Mouse (Mus musculus) midbrain, embryonic 10.5 days (tissue): ENCODE results near the gene Celf2. TPM values are rescaled to one million over a fixed set of nuclear protein-coding genes. Genes with fewer than 3 reads are reported as not detected.
"Not testable (repeated sequence)": the region's sequence is repeated elsewhere in the genome, so short reads cannot be mapped to it uniquely, and the experiment has no call there.

Experiments used
- DNase-seq: peaks from one replicate; pipeline ENCODE4 v3.0.0-alpha.2; 2017; ENCODE audit warnings: low spot score
- H3K27ac ChIP-seq: fragments of 300-500 bp; sonication (generic); replicated peaks from 2 replicates; pipeline ENCODE4 v1.5.1; 2016; ENCODE audit warnings: mild to moderate bottlenecking
- H3K27me3 ChIP-seq: fragments of 300-500 bp; sonication (generic); 2 replicates; pipeline ENCODE4 v1.6.1; 2016; ENCODE audit warnings: low read depth, mild to moderate bottlenecking; ENCODE audit not compliant: poor library complexity, severe bottlenecking
- H3K36me3 ChIP-seq: fragments of 300-500 bp; sonication (generic); 2 replicates; pipeline ENCODE4 v1.6.1; 2016; ENCODE audit warnings: mild to moderate bottlenecking, moderate library complexity
- H3K4me1 ChIP-seq: fragments of 300-500 bp; sonication (generic); 2 replicates; pipeline ENCODE4 v1.6.1; 2016
- H3K4me3 ChIP-seq: fragments of 300-500 bp; sonication (generic); 2 replicates; pipeline ENCODE4 v1.5.1; 2016; ENCODE audit warnings: mild to moderate bottlenecking, moderate library complexity
- H3K9me3 ChIP-seq: fragments of 300-500 bp; sonication (generic); replicated peaks from 2 replicates; pipeline ENCODE4 v1.6.1; 2016; ENCODE audit warnings: mild to moderate bottlenecking
- WGBS: fragments of 180-500 bp; shearing (Covaris S2); methylation state at CpG from one replicate; pipeline ENCODE4 v1.1.7; 2016; 5-methylcytosine and 5-hydroxymethylcytosine counted together
- polyA plus RNA-seq: library from polyadenylated mRNA; unstranded; fragments of >200 nt; fragmentation: Nextera tagmentation; extraction: Ambion mirVana; gene quantifications from 2 replicates; pipeline ENCODE4 v1.2.1, GENCODE M21; 2016

The Celf2 gene
- polyA plus RNA-seq, 1 experiment from 2014 or later, result 63.6 TPM

- Histone ChIP-seq H3K27me3 (peaks cover 15% of the 10 kb centered on the region), H3K4me1 (peaks cover 47% of the 10 kb centered on the region), H3K4me3 (peak overlapping the region; percentile 28), H3K27ac (peak overlapping the region; percentile 76), H3K36me3 (no peaks in the 10 kb centered on the region), H3K9me3 (no peaks in the 10 kb centered on the region)
- peak; percentile 59 for DNase-seq
- WGBS, result 24% methylated on average over 2 of the region's 2 CpGs
These were observed 199.1 kb downstream of the Celf2 start for GRCm38 (mm10) chr2:7310129-7310839.

GRCm38 (mm10) chr2:7309324-7309723 is 200.0 kb downstream of the Celf2 start:
- WGBS, result 49% methylated on average over 1 of the region's 1 CpGs
- Histone ChIP-seq H3K9me3 (no peaks in the 10 kb centered on the region), H3K4me3 (no peak overlapping the region), H3K36me3 (no peaks in the 10 kb centered on the region), H3K27ac (peak overlapping the region; percentile 76), H3K4me1 (peaks cover 47% of the 10 kb centered on the region), H3K27me3 (peaks cover 15% of the 10 kb centered on the region)
- DNase-seq, result no peak

GRCm38 (mm10) chr2:7308731-7309130 is 200.6 kb downstream of the Celf2 start:
- Histone ChIP-seq H3K9me3 (no peaks in the 10 kb centered on the region), H3K4me1 (peaks cover 47% of the 10 kb centered on the region), H3K36me3 (no peaks in the 10 kb centered on the region), H3K27me3 (peaks cover 14% of the 10 kb centered on the region), H3K27ac (peak overlapping the region; percentile 76; the same call in 1 of the 2 replicates), H3K4me3 (no peak overlapping the region)
- 64% methylated on average over 1 of the region's 1 CpGs for WGBS
- no peak for DNase-seq

- H3K27ac ChIP-seq, result no peak overlapping the region
- H3K4me1 ChIP-seq, result peaks cover 4% of the 10 kb centered on the region; the same call in 1 of the 2 replicates
- H3K4me3 ChIP-seq, result no peak overlapping the region
- H3K9me3 ChIP-seq, result no peaks in the 10 kb centered on the region
- 85% methylated on average over 3 of the region's 3 CpGs for WGBS
- no peak for DNase-seq
- H3K27me3 ChIP-seq, result no peaks in the 10 kb centered on the region
- no peaks in the 10 kb centered on the region for H3K36me3 ChIP-seq
These were observed 221.9 kb downstream of the Celf2 start for GRCm38 (mm10) chr2:7287434-7287833.

GRCm38 (mm10) chr2:7273214-7273613 is 236.1 kb downstream of the Celf2 start:
- Histone ChIP-seq H3K36me3 (no peaks in the 10 kb centered on the region), H3K4me1 (no peaks in the 10 kb centered on the region), H3K27me3 (no peaks in the 10 kb centered on the region), H3K4me3 (no peak overlapping the region), H3K9me3 (no peaks in the 10 kb centered on the region), H3K27ac (no peak overlapping the region)
- WGBS, result 73% methylated on average over 4 of the region's 4 CpGs
- DNase-seq, result no peak

GRCm38 (mm10) chr2:7270051-7270450 is 239.3 kb downstream of the Celf2 start:
- H3K9me3 ChIP-seq, result no peaks in the 10 kb centered on the region
- 86% methylated on average over 7 of the region's 7 CpGs for WGBS

GRCm38 (mm10) chr2:7267166-7267565 is 242.2 kb downstream of the Celf2 start:
- H3K27ac ChIP-seq, result no peak overlapping the region
- DNase-seq, result no peak
- 92% methylated on average over 4 of the region's 4 CpGs for WGBS
- no peaks in the 10 kb centered on the region for H3K9me3 ChIP-seq
- H3K27me3 ChIP-seq, result no peaks in the 10 kb centered on the region
- H3K4me3 ChIP-seq, result no peak overlapping the region
- H3K36me3 ChIP-seq, result no peaks in the 10 kb centered on the region
- H3K4me1 ChIP-seq, result no peaks in the 10 kb centered on the region

More at GRCm38 (mm10) chr2:7270051-7270450, 239.3 kb downstream of the Celf2 start:
- no peaks in the 10 kb centered on the region for H3K36me3 ChIP-seq
- no peaks in the 10 kb centered on the region for H3K27me3 ChIP-seq
- H3K4me1 ChIP-seq, result no peaks in the 10 kb centered on the region
- no peak for DNase-seq
- no peak overlapping the region for H3K27ac ChIP-seq
- no peak overlapping the region for H3K4me3 ChIP-seq

GRCm38 (mm10) chr2:7262668-7263067 is 246.7 kb downstream of the Celf2 start:
- not testable (repeated sequence) for H3K4me1 ChIP-seq, H3K9me3 ChIP-seq, H3K4me3 ChIP-seq, H3K27ac ChIP-seq, H3K27me3 ChIP-seq, DNase-seq, H3K36me3 ChIP-seq

- H3K4me3 ChIP-seq, result no peak overlapping the region
- H3K9me3 ChIP-seq, result no peaks in the 10 kb centered on the region
- no peaks in the 10 kb centered on the region for H3K36me3 ChIP-seq
- H3K4me1 ChIP-seq, result no peaks in the 10 kb centered on the region
- no peak for DNase-seq
- H3K27ac ChIP-seq, result no peak overlapping the region
- 86% methylated on average over 4 of the region's 4 CpGs for WGBS
- H3K27me3 ChIP-seq, result no peaks in the 10 kb centered on the region
These were observed 249.2 kb downstream of the Celf2 start for GRCm38 (mm10) chr2:7260186-7260585.

GRCm38 (mm10) chr2:7259616-7260015 is 249.7 kb downstream of the Celf2 start:
- WGBS, result 86% methylated on average over 4 of the region's 4 CpGs
- Histone ChIP-seq H3K9me3 (no peaks in the 10 kb centered on the region), H3K27me3 (no peaks in the 10 kb centered on the region), H3K4me3 (no peak overlapping the region), H3K4me1 (no peaks in the 10 kb centered on the region), H3K27ac (no peak overlapping the region), H3K36me3 (no peaks in the 10 kb centered on the region)
- DNase-seq, result no peak

GRCm38 (mm10) chr2:7256023-7256422 is 253.3 kb downstream of the Celf2 start:
- Histone ChIP-seq H3K27me3 (no peaks in the 10 kb centered on the region), H3K9me3 (no peaks in the 10 kb centered on the region), H3K4me1 (no peaks in the 10 kb centered on the region), H3K4me3 (no peak overlapping the region), H3K36me3 (no peaks in the 10 kb centered on the region), H3K27ac (no peak overlapping the region)
- DNase-seq, result no peak
- WGBS, result 94% methylated on average over 1 of the region's 1 CpGs

GRCm38 (mm10) chr2:7255386-7255785 is 254.0 kb downstream of the Celf2 start:
- H3K4me3 ChIP-seq, result no peak overlapping the region
- H3K27ac ChIP-seq, result no peak overlapping the region
- H3K36me3 ChIP-seq, result no peaks in the 10 kb centered on the region
- no peaks in the 10 kb centered on the region for H3K9me3 ChIP-seq
- WGBS, result 81% methylated on average over 3 of the region's 3 CpGs
- H3K4me1 ChIP-seq, result no peaks in the 10 kb centered on the region
- no peaks in the 10 kb centered on the region for H3K27me3 ChIP-seq
- no peak for DNase-seq

- 87% methylated on average over 2 of the region's 2 CpGs for WGBS
- H3K27ac ChIP-seq, result no peak overlapping the region
- DNase-seq, result no peak
- no peak overlapping the region for H3K4me3 ChIP-seq
- H3K4me1 ChIP-seq, result no peaks in the 10 kb centered on the region
- H3K9me3 ChIP-seq, result no peaks in the 10 kb centered on the region
- H3K27me3 ChIP-seq, result no peaks in the 10 kb centered on the region
- H3K36me3 ChIP-seq, result no peaks in the 10 kb centered on the region
These were observed 259.0 kb downstream of the Celf2 start for GRCm38 (mm10) chr2:7250314-7250713.
